Mouse (Mus musculus): ENCODE data around the gene Soat1. TPM values are rescaled to one million over a fixed set of nuclear protein-coding genes. Genes with fewer than 3 reads are reported as not detected.

Soat1 gene
- polyA plus RNA-seq, 1 experiment, result 2.1 TPM

DNA sequence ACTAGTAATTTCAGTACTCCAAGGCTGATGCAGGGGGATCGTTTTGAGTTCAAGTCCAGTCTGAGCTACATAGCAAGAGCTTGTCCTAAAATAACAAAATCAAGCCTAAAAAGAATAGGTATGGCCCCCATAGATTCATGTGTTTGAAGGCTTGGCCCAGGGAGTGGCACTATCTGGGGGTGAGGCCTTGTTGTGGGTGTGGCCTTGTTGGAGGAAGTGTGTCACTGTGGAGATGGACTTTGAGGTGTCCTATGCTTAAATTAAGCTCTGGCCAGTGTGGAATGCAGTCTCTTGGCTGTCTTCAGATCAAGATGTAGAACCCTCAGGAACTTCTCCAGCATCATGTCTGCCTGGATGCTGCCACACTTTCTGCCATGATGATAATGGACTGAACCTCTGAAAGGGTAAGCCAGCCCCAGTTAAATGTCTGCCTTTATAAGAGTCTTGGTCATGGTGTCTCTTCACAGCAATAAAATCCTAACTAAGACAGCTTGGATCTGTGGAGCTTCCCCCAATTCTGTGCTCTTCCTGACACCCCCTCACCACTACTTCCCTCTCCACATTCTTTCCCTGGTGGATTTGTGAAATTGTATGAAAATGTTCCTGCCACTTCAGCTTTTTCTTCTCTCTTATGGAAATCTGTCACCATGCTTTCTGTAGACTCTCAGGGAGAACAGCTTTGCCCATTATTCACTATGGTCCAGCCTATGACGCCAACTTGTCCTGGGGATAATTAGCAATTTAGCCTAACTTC is 18.9 kb downstream of the Soat1 start:
- no peak overlapping the region for H3K4me3 ChIP-seq (ENCODE audit: insufficient read depth, low read depth, low read length)
- H3K4me1 ChIP-seq (ENCODE audit: control insufficient read depth, insufficient read depth, insufficient read length, low read length), result no peaks in the 10 kb centered on the region; the same call in 1 of the 2 replicates
- H3K27ac ChIP-seq (replicated peaks; ENCODE audit: low read depth, low read length), result no peak overlapping the region

DNA sequence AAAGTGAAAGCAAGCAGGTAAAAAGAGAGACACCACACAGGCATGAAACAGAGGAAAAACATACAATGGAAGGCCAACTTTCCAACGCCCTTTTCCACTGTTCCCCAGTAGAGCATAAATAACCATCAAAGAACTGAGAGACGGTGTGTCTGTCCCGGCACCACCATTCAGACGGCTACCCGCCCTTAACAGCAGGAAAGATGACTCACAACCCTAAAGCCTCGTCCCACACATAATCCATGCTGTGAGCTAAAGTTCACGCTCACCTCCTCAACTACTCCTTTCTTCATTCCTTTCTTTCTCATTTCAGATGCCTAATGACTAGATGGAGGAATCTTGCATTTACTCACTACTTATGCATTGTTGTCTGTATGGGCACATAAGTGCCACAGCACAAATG is 19.7 kb downstream of the Soat1 start:
- Histone ChIP-seq H3K27ac (replicated peaks; ENCODE audit: low read depth, low read length) (no peak overlapping the region), H3K4me1 (ENCODE audit: control insufficient read depth, insufficient read depth, insufficient read length, low read length) (no peaks in the 10 kb centered on the region; the same call in 1 of the 2 replicates), H3K4me3 (ENCODE audit: insufficient read depth, low read depth, low read length) (no peak overlapping the region)

DNA sequence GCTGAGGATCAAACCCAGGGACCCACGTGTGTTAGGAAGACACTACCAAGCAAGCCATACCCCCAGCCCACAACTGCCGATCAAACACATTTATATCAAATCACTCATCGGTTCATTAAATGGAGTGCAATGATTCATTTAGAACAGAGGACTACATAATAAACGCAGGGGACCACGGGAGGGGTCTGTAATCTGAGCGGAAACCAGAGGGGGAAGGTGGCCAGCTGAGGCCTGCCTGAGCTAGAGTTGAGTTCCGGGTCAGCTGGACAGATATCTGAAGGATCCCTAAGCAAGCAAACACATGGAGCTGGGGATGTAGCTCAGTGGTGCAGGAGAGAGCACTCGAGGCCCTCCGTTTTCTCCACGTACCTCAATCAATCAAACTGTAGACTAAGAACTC is 20.3 kb downstream of the Soat1 start:
- Histone ChIP-seq H3K4me1 (ENCODE audit: control insufficient read depth, insufficient read depth, insufficient read length, low read length) (no peaks in the 10 kb centered on the region; the same call in 1 of the 2 replicates), H3K27ac (replicated peaks; ENCODE audit: low read depth, low read length) (no peak overlapping the region), H3K4me3 (ENCODE audit: insufficient read depth, low read depth, low read length) (no peak overlapping the region)

DNA sequence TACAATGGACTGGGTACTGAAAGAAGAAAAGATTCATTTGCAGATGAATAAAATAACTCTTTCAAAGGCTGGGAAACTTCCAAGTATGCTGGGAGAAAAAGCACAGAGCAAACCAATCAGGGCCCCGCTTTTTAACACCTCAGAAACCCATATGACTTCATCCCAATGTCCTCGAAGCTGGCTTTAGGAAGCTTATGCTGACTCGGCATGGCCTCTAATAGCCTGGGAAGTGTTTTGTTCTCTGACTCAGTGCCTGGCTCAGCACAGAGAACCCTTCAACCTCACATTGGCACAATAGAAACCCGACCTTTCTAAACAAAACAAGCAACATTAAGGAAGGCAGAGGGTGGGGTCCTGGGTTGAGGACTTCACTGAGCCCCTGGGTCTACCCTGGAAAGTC is 23.7 kb downstream of the Soat1 start:
- Histone ChIP-seq H3K27ac (replicated peaks; ENCODE audit: low read depth, low read length) (no peak overlapping the region), H3K4me1 (ENCODE audit: control insufficient read depth, insufficient read depth, insufficient read length, low read length) (no peaks in the 10 kb centered on the region; the same call in 1 of the 2 replicates), H3K4me3 (ENCODE audit: insufficient read depth, low read depth, low read length) (no peak overlapping the region)

DNA sequence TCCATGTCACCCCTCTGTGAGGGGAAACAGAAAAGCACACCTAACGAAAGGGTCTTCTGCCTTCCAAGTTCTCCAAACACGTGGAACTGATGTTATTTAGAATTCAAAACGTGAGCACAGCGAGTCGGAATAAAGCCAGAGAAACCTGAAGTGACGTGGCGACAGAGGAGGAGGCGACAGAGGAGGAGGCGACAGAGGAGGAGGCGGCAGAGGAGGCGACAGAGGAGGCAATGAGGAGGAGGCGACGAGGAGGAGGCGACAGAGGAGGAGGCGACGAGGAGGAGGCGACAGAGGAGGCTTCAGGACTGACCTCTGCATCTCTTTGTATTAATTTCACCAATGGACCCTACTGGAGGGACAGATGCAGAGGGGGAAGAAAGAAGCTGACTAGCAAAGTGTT is 24.4 kb downstream of the Soat1 start:
- Histone ChIP-seq H3K27ac (replicated peaks; ENCODE audit: low read depth, low read length) (no peak overlapping the region), H3K4me1 (ENCODE audit: control insufficient read depth, insufficient read depth, insufficient read length, low read length) (no peaks in the 10 kb centered on the region; the same call in 1 of the 2 replicates), H3K4me3 (ENCODE audit: insufficient read depth, low read depth, low read length) (no peak overlapping the region)

DNA sequence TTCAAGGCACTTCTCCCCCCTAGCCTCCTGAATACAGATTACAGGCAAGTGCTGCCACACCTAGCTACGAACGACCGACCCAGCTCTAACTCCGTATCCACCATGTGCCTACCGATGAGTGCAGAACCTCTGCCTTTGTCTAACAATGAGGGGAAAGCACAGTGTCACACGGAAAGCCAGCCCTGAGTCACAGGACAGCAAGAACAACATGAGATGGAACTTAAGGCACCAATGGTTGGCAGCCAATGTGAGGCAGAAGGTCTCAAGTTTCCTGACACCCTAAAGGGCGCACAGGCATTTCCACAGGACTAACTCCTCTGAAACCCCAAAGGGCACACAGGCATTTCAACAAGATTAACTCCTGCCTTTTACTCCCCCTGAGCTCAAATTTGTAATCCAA is 25.0 kb downstream of the Soat1 start:
- H3K4me3 ChIP-seq (ENCODE audit: insufficient read depth, low read depth, low read length), result no peak overlapping the region
- no peak overlapping the region for H3K27ac ChIP-seq (replicated peaks; ENCODE audit: low read depth, low read length)
- H3K4me1 ChIP-seq (ENCODE audit: control insufficient read depth, insufficient read depth, insufficient read length, low read length), result no peaks in the 10 kb centered on the region; the same call in 1 of the 2 replicates

DNA sequence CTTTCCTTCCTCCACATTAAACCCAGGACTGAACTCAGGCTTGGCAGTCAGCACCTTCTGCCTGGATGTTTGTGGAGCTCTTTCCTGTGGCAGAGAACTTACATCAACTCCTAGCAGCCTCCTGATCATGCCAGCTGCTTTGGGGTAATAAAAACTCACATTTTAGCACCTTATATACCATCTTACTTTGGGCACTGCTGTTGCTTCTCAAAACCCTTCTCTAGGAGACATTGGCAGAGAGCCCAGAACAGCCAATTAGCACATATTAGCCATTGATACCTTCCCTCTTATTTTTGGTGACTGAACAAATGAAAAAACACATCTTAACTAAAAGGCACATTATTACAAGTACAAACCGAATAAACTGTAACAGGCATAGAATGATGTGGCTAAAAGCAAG is 29.1 kb downstream of the Soat1 start:
- H3K4me3 ChIP-seq (ENCODE audit: insufficient read depth, low read depth, low read length), result no peak overlapping the region
- no peaks in the 10 kb centered on the region for H3K4me1 ChIP-seq (ENCODE audit: control insufficient read depth, insufficient read depth, insufficient read length, low read length)
- H3K27ac ChIP-seq (replicated peaks; ENCODE audit: low read depth, low read length), result no peak overlapping the region

DNA sequence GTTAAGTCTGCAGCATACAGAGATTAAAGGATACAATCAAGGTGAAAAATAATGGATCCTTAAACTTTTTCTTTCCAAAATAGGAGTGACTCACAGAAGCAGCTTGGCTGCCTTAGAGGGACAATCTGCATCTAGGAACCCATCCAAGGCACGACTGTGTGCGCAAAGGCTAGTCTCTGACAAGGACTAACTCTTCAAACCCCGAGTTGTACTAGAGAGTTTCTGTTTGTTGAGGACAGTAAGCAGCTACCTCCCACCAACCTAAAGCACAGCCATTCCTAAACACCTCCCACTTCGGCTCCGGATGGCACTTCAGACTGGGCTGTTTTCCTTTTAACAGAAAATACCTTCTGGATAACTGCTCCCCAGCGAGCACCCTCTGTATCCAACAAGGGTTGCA is 31.4 kb downstream of the Soat1 start:
- Histone ChIP-seq H3K4me1 (ENCODE audit: control insufficient read depth, insufficient read depth, insufficient read length, low read length) (no peaks in the 10 kb centered on the region), H3K4me3 (ENCODE audit: insufficient read depth, low read depth, low read length) (no peak overlapping the region), H3K27ac (replicated peaks; ENCODE audit: low read depth, low read length) (no peak overlapping the region)

DNA sequence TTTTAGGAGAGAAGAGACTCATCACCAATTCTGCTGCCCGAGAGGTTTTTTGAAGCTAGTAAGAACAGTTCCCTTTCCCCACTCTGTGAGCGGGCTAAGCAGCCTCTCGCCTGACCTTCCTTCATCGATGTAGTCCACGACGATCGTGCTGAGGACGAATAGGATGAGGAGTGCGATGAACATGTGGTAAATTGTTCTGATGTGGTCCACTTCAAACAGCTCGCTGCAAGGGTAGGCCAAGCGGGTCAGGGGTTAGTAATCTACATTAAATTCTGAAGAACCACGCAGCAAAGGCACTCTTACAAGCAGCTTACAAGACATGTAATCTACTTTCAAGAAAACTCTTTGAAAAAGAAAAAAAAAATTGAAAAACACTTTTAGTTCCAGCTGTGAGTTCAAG is 31.9 kb downstream of the Soat1 start:
- Histone ChIP-seq H3K27ac (replicated peaks; ENCODE audit: low read depth, low read length) (no peak overlapping the region), H3K4me1 (ENCODE audit: control insufficient read depth, insufficient read depth, insufficient read length, low read length) (no peaks in the 10 kb centered on the region), H3K4me3 (ENCODE audit: insufficient read depth, low read depth, low read length) (no peak overlapping the region)

DNA sequence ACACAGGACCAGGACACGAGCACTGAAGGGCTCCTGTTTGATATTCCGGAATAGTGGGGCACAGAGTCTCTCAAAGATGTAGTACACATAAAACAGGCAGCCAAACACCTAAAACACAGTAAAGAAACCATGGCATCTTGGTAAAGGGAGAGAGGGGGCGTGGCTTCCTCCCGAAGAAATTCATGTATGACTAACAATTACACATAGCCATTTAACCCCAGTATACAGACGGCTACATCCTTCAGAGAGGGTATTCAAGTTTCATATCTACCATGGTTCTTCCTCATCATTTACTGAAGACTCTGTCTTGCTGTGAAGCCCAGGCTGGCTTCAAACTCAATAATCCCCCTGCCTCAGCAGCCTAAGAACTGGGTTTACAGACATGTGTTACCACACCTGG is 36.4 kb downstream of the Soat1 start:
- Histone ChIP-seq H3K27ac (replicated peaks; ENCODE audit: low read depth, low read length) (no peak overlapping the region), H3K4me3 (ENCODE audit: insufficient read depth, low read depth, low read length) (no peak overlapping the region), H3K4me1 (ENCODE audit: control insufficient read depth, insufficient read depth, insufficient read length, low read length) (no peaks in the 10 kb centered on the region)

DNA sequence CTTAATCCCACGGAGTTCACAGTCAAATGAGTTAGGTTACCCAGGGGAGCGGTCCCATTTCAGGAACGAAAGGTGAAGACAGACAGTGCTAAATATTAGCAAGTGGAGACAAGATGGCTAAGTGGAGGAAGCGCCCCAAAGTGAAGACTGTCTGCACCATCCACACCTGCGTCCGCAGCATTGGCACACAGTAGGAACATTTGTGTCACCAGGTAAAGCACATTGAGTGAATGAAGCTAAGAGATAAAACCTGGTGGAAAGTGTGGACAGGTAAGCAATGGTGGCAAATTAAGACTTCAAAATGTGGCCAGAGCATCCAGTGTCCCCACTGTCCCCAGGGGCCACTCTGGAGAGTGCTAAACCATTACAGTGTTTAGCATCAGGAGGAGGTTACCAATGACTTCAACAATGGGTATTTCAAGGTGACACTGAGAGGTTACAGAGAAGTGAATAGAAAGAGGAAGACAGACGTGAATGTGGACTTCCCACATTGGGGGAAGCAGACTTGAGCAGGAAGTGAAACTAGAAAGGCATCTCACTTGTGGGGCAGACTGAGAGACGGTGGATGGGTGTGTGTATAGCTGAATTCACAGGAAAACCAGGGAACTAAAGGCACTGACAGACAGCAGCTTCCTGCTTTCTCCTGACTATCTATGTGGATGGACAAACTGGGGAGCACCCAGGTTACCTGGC is 37.0 kb downstream of the Soat1 start:
- H3K27ac ChIP-seq (replicated peaks; ENCODE audit: low read depth, low read length), result no peak overlapping the region
- no peak overlapping the region for H3K4me3 ChIP-seq (ENCODE audit: insufficient read depth, low read depth, low read length)
- H3K4me1 ChIP-seq (ENCODE audit: control insufficient read depth, insufficient read depth, insufficient read length, low read length), result no peaks in the 10 kb centered on the region

DNA sequence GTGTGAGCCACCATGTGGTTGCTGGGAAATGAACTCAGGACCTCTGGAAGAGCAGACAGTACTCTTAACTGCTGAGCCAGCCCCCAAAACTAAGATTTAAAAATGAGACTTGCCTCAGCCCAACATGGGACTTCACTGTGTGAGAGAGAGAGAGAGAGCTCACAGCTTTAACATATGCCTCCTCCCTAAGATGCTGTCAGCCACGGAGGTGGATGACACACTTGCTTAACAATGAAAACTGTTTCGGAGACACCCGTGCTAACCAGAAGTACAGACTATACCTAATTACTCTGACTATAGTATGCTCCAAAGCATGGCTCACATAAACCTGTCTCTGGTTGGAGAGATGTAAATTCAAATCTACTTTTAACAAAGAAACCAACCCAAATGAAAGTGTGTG is 40.6 kb downstream of the Soat1 start:
- Histone ChIP-seq H3K4me3 (ENCODE audit: insufficient read depth, low read depth, low read length) (no peak overlapping the region), H3K27ac (replicated peaks; ENCODE audit: low read depth, low read length) (no peak overlapping the region), H3K4me1 (ENCODE audit: control insufficient read depth, insufficient read depth, insufficient read length, low read length) (no peaks in the 10 kb centered on the region)

DNA sequence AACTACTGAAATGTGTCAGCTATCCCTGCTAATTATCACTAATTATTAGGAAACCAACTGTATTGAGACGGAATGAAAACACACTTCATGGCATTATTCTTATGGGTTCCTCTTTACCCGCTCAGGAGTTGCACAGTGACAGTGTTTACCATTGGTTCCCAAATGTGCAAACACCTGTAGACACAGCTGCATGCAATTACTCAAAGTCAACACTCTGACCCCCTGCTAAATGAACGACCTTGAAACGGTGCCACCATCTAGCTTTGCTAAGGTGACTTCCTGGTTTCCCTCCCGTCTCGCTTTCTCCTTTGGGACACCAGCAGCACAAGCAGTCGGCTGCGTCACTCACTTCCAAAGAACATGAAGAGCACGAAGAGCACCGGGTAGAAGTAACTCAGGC is 41.6 kb downstream of the Soat1 start:
- no peak overlapping the region for H3K4me3 ChIP-seq (ENCODE audit: insufficient read depth, low read depth, low read length)

DNA sequence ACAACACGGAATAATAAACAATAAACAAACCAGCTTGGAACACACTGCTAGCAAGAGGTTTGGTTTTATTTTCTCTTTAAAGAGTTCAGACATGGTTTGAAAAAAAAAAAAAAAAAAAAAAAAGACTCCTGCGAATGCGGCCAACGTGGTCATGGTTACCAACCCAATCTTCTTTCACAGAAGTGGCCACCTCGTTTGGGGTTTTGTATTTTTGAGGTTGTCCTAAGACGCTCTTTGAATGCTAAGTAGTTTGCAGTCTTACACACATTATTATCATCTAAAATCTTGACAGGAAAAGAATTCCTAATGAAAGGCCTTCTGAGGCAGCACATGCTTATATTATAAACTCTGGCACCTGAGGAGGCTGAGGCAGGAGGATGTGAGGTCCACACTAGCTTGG is 45.7 kb downstream of the Soat1 start:
- no peaks in the 10 kb centered on the region for H3K4me1 ChIP-seq (ENCODE audit: control insufficient read depth, insufficient read depth, insufficient read length, low read length)
- no peak overlapping the region for H3K4me3 ChIP-seq (ENCODE audit: insufficient read depth, low read depth, low read length)
- H3K27ac ChIP-seq (replicated peaks; ENCODE audit: low read depth, low read length), result no peak overlapping the region

More for the DNA sequence above, 41.6 kb downstream of the Soat1 start:
- no peak overlapping the region for H3K27ac ChIP-seq (replicated peaks; ENCODE audit: low read depth, low read length)
- H3K4me1 ChIP-seq (ENCODE audit: control insufficient read depth, insufficient read depth, insufficient read length, low read length), result no peaks in the 10 kb centered on the region

DNA sequence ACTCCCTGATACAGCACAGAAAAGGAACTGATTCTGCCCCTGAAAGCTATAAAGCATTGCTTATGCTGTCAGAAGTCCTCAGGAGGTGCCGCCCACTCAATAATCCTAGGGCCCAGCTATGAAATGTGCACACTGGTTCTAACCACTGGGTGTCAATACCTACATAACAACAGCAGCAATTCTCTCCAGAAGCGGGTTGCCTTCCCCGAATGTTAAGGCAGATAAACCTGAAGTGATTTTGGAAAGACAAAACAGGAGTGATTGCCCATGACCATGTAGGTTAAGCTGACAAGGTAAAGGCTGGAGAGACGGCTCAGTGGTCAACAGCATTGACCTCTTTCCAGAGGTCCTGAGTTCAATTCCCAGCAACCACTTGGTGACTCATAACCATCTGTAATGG is 48.4 kb downstream of the Soat1 start:
- no peak overlapping the region for H3K27ac ChIP-seq (replicated peaks; ENCODE audit: low read depth, low read length)
- no peak overlapping the region for H3K4me3 ChIP-seq (ENCODE audit: insufficient read depth, low read depth, low read length)
- H3K4me1 ChIP-seq (ENCODE audit: control insufficient read depth, insufficient read depth, insufficient read length, low read length), result no peaks in the 10 kb centered on the region

DNA sequence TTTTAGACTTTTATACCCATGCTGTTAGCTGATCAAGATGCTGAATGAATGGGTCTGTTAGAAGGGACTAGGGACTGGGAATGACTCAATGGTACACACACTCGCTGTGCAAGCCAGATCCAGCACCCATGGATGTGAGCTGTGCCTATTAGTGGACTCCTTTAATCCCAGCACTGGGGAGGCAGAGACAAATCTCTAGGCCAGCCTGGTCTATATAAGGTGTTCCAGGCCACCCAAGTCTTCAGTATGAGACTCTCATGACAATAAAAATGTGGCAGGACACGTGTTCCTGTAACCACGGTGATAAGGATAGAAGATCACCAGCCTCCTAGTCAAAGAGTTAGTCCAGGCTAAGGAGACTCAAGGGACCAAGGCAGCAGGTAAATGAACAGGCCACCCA is 50.1 kb downstream of the Soat1 start:
- H3K4me1 ChIP-seq (ENCODE audit: control insufficient read depth, insufficient read depth, insufficient read length, low read length), result no peaks in the 10 kb centered on the region
- H3K4me3 ChIP-seq (ENCODE audit: insufficient read depth, low read depth, low read length), result no peak overlapping the region
- H3K27ac ChIP-seq (replicated peaks; ENCODE audit: low read depth, low read length), result no peak overlapping the region

Measured in brown adipose tissue, adult 24 weeks (tissue).